Mouse (Mus musculus): ENCODE data around the gene Hdgfl1. TPM values are rescaled to one million over a fixed set of nuclear protein-coding genes. Genes with fewer than 3 reads are reported as not detected.

The Hdgfl1 gene
- polyA plus RNA-seq, 1 experiment from 2014 or later: not detected

DNA sequence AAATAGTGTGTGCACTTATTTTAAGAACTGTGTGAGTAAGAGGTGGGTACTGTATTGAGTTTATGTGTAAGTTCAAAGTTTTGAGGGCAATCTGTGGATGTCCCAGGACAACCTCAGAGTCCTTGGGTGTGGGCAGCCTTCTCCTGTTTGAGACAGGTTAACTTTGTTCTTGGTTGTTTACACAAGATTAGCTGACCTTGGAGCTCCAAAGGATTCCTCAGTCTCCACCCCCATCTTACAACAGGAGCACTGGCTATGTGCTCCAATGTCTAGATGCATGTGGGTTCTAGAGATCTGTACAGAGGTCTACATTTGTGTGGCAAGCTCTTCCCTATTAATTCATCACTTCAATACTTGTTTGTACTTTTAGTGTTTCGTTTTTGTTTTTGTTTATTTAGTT is 49.0 kb downstream of the Hdgfl1 start:
- Histone ChIP-seq H3K36me3 (no peaks in the 10 kb centered on the region), H3K4me1 (replicated peaks) (no peaks in the 10 kb centered on the region), H3K9ac (no peak overlapping the region), H3K27ac (no peak overlapping the region), H3K9me3 (no peaks in the 10 kb centered on the region), H3K27me3 (replicated peaks) (no peaks in the 10 kb centered on the region), H3K4me3 (replicated peaks) (no peak overlapping the region), H3K4me2 (replicated peaks) (no peak overlapping the region)
- peak; percentile 93 for ATAC-seq
- WGBS: 44% methylated on average over 1 of the region's 1 CpGs

DNA sequence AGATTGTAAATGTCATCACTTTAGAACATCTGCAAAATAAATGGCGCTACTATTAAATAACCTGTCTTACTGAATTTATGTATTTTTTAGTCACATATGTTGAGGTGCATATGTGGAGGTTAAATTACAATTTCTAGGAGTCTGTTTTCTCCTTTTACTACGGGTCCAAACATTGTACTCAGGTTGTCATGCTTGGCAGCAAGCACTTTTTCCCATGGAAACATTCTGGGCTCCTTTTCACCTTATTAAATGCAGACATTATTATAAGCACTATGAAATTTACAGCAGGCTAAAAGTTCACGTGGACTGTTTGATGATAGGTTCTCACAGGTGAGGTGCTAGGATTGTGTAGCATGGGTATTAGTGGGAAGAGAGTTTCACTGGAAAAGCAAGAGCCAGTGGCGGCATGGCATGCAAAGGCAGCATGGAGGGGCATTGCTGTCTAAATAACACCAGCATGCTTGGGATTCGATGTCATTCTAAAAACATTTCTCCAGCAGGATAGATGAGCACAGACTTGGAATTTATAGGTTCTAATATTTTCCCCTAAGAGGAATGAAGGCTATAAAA is 50.7 kb downstream of the Hdgfl1 start:
- 72% methylated on average over 5 of the region's 5 CpGs for WGBS
- Histone ChIP-seq H3K27ac (no peak overlapping the region), H3K4me3 (replicated peaks) (no peak overlapping the region), H3K36me3 (no peaks in the 10 kb centered on the region), H3K9me3 (no peaks in the 10 kb centered on the region), H3K27me3 (replicated peaks) (no peaks in the 10 kb centered on the region), H3K4me2 (replicated peaks) (no peak overlapping the region), H3K9ac (no peak overlapping the region), H3K4me1 (replicated peaks) (no peaks in the 10 kb centered on the region)
- ATAC-seq: no peak
